Mouse (Mus musculus): ENCODE results near the gene Unc5c. TPM values are rescaled to one million over a fixed set of nuclear protein-coding genes. Genes with fewer than 3 reads are reported as not detected.

The Unc5c gene
- 5.3 and 5.9 TPM in 2 replicates for polyA plus RNA-seq (2014; fragmentation: Nextera tagmentation; extraction: Ambion mirVana)

- WGBS, result under 1% methylated on average over 48 of the region's 61 CpGs
Measured at GRCm38 (mm10) chr3:141465104-141465705, at the start of gene Unc5c. Gene Unc5c (plus strand): TSS chr3:141465216.

GRCm38 (mm10) chr3:141457475-141457874, 7.5 kb upstream of the Unc5c start:
- DNase-seq (ENCODE audit: low spot score), result no peak
- no peaks in the 10 kb centered on the region for H3K9me3 ChIP-seq (ENCODE audit: control insufficient read depth, low read length)
- H3K4me1 ChIP-seq (replicated peaks; ENCODE audit: control insufficient read depth, insufficient read depth, low read length), result no peaks in the 10 kb centered on the region
- H3K27ac ChIP-seq (ENCODE audit: low read depth, low read length), result no peak overlapping the region
- no peak overlapping the region for H3K4me3 ChIP-seq (ENCODE audit: low read depth, low read length)
- no peak for ATAC-seq (replicated peaks; ENCODE audit: low FRiP score)
- no peak overlapping the region for H3K9ac ChIP-seq (ENCODE audit: low read length)
- no peak overlapping the region for H3K4me2 ChIP-seq (ENCODE audit: low read depth, low read length, severe bottlenecking)
- H3K27me3 ChIP-seq (ENCODE audit: control insufficient read depth, insufficient read depth, low read length), result peaks cover 3% of the 10 kb centered on the region; the same call in 1 of the 2 replicates
- WGBS, result 88% methylated on average over 2 of the region's 2 CpGs
- H3K36me3 ChIP-seq (ENCODE audit: control insufficient read depth, insufficient read depth, low read length), result no peaks in the 10 kb centered on the region

More at GRCm38 (mm10) chr3:141465104-141465705, at the start of gene Unc5c:
- ATAC-seq (replicated peaks; ENCODE audit: low FRiP score) (peak; percentile 86), DNase-seq (ENCODE audit: low spot score) (peak; percentile 84)
- no peaks in the 10 kb centered on the region; the same call in 1 of the 2 replicates for H3K4me1 ChIP-seq (replicated peaks; ENCODE audit: control insufficient read depth, insufficient read depth, low read length)
- H3K9ac ChIP-seq (ENCODE audit: low read length), result peak within 1 kb of the TSS; percentile 74
- H3K4me3 ChIP-seq (ENCODE audit: low read depth, low read length), result peak within 1 kb of the TSS; percentile 70
- H3K9me3 ChIP-seq (ENCODE audit: control insufficient read depth, low read length), result no peaks in the 10 kb centered on the region
- H3K27ac ChIP-seq (ENCODE audit: low read depth, low read length), result peak within 1 kb of the TSS; percentile 64
- H3K27me3 ChIP-seq (ENCODE audit: control insufficient read depth, insufficient read depth, low read length), result peaks cover 30% of the 10 kb centered on the region
- H3K36me3 ChIP-seq (ENCODE audit: control insufficient read depth, insufficient read depth, low read length), result no peaks in the 10 kb centered on the region
- H3K4me2 ChIP-seq (ENCODE audit: low read depth, low read length, severe bottlenecking), result peak within 1 kb of the TSS; percentile 98

- Histone ChIP-seq H3K4me2 (ENCODE audit: low read depth, low read length, severe bottlenecking) (no peak overlapping the region), H3K27ac (ENCODE audit: low read depth, low read length) (no peak overlapping the region), H3K9me3 (ENCODE audit: control insufficient read depth, low read length) (no peaks in the 10 kb centered on the region), H3K36me3 (ENCODE audit: control insufficient read depth, insufficient read depth, low read length) (no peaks in the 10 kb centered on the region), H3K4me3 (ENCODE audit: low read depth, low read length) (no peak overlapping the region), H3K9ac (ENCODE audit: low read length) (no peak overlapping the region), H3K27me3 (ENCODE audit: control insufficient read depth, insufficient read depth, low read length) (peaks cover 24% of the 10 kb centered on the region), H3K4me1 (replicated peaks; ENCODE audit: control insufficient read depth, insufficient read depth, low read length) (no peaks in the 10 kb centered on the region; the same call in 1 of the 2 replicates)
- no peak for ATAC-seq (replicated peaks; ENCODE audit: low FRiP score)
- WGBS, result 58% methylated on average over 7 of the region's 7 CpGs
- DNase-seq (ENCODE audit: low spot score), result no peak
Measured at GRCm38 (mm10) chr3:141462482-141462881, 2.5 kb upstream of the Unc5c start.

GRCm38 (mm10) chr3:141464691-141465103, 319 bp upstream of the Unc5c start:
- WGBS, result under 1% methylated on average over 21 of the region's 26 CpGs
- no peaks in the 10 kb centered on the region; the same call in 1 of the 2 replicates for H3K4me1 ChIP-seq (replicated peaks; ENCODE audit: control insufficient read depth, insufficient read depth, low read length)
- H3K9ac ChIP-seq (ENCODE audit: low read length), result peak overlapping the region; percentile 74
- peak; percentile 76 for DNase-seq (ENCODE audit: low spot score)
- no peaks in the 10 kb centered on the region for H3K9me3 ChIP-seq (ENCODE audit: control insufficient read depth, low read length)
- peak overlapping the region; percentile 98 for H3K4me2 ChIP-seq (ENCODE audit: low read depth, low read length, severe bottlenecking)
- H3K27ac ChIP-seq (ENCODE audit: low read depth, low read length), result peak overlapping the region; percentile 64
- H3K4me3 ChIP-seq (ENCODE audit: low read depth, low read length), result peak overlapping the region; percentile 70
- H3K27me3 ChIP-seq (ENCODE audit: control insufficient read depth, insufficient read depth, low read length), result peaks cover 30% of the 10 kb centered on the region
- no peaks in the 10 kb centered on the region for H3K36me3 ChIP-seq (ENCODE audit: control insufficient read depth, insufficient read depth, low read length)
- peak; percentile 84 for ATAC-seq (replicated peaks; ENCODE audit: low FRiP score)

GRCm38 (mm10) chr3:141466061-141466460, 1.0 kb downstream of the Unc5c start:
- peak overlapping the region; percentile 98 for H3K4me2 ChIP-seq (ENCODE audit: low read depth, low read length, severe bottlenecking)
- H3K9ac ChIP-seq (ENCODE audit: low read length), result peak overlapping the region; percentile 74
- 1% methylated on average over 20 of the region's 20 CpGs for WGBS
- no peaks in the 10 kb centered on the region for H3K9me3 ChIP-seq (ENCODE audit: control insufficient read depth, low read length)
- no peaks in the 10 kb centered on the region for H3K36me3 ChIP-seq (ENCODE audit: control insufficient read depth, insufficient read depth, low read length)
- peak; percentile 64 for DNase-seq (ENCODE audit: low spot score)
- no peak overlapping the region for H3K27ac ChIP-seq (ENCODE audit: low read depth, low read length)
- H3K27me3 ChIP-seq (ENCODE audit: control insufficient read depth, insufficient read depth, low read length), result peaks cover 30% of the 10 kb centered on the region
- H3K4me1 ChIP-seq (replicated peaks; ENCODE audit: control insufficient read depth, insufficient read depth, low read length), result no peaks in the 10 kb centered on the region; the same call in 1 of the 2 replicates
- peak overlapping the region; percentile 70 for H3K4me3 ChIP-seq (ENCODE audit: low read depth, low read length)
- ATAC-seq (replicated peaks; ENCODE audit: low FRiP score), result no peak

- no peak overlapping the region for H3K27ac ChIP-seq (ENCODE audit: low read depth, low read length)
- DNase-seq (ENCODE audit: low spot score) (no peak), ATAC-seq (replicated peaks; ENCODE audit: low FRiP score) (no peak)
- no peak overlapping the region for H3K9ac ChIP-seq (ENCODE audit: low read length)
- H3K4me2 ChIP-seq (ENCODE audit: low read depth, low read length, severe bottlenecking), result peak overlapping the region; percentile 98; the same call in 1 of the 2 replicates
- H3K9me3 ChIP-seq (ENCODE audit: control insufficient read depth, low read length), result no peaks in the 10 kb centered on the region
- H3K4me1 ChIP-seq (replicated peaks; ENCODE audit: control insufficient read depth, insufficient read depth, low read length), result no peaks in the 10 kb centered on the region; the same call in 1 of the 2 replicates
- peaks cover 30% of the 10 kb centered on the region for H3K27me3 ChIP-seq (ENCODE audit: control insufficient read depth, insufficient read depth, low read length)
- 21% methylated on average over 3 of the region's 3 CpGs for WGBS
- H3K36me3 ChIP-seq (ENCODE audit: control insufficient read depth, insufficient read depth, low read length), result no peaks in the 10 kb centered on the region
- H3K4me3 ChIP-seq (ENCODE audit: low read depth, low read length), result peak overlapping the region; percentile 70
Measured at GRCm38 (mm10) chr3:141466727-141467335, 1.8 kb downstream of the Unc5c start.

GRCm38 (mm10) chr3:141469338-141469737, 4.3 kb downstream of the Unc5c start:
- Histone ChIP-seq H3K4me2 (ENCODE audit: low read depth, low read length, severe bottlenecking) (no peak overlapping the region), H3K9ac (ENCODE audit: low read length) (no peak overlapping the region), H3K36me3 (ENCODE audit: control insufficient read depth, insufficient read depth, low read length) (no peaks in the 10 kb centered on the region), H3K9me3 (ENCODE audit: control insufficient read depth, low read length) (no peaks in the 10 kb centered on the region), H3K27ac (ENCODE audit: low read depth, low read length) (no peak overlapping the region), H3K4me1 (replicated peaks; ENCODE audit: control insufficient read depth, insufficient read depth, low read length) (no peaks in the 10 kb centered on the region; the same call in 1 of the 2 replicates), H3K27me3 (ENCODE audit: control insufficient read depth, insufficient read depth, low read length) (peaks cover 17% of the 10 kb centered on the region; the same call in 1 of the 2 replicates), H3K4me3 (ENCODE audit: low read depth, low read length) (no peak overlapping the region)
- WGBS, result 64% methylated on average over 2 of the region's 2 CpGs
- no peak for DNase-seq (ENCODE audit: low spot score)
- no peak for ATAC-seq (replicated peaks; ENCODE audit: low FRiP score)

- WGBS, result 83% methylated on average over 5 of the region's 5 CpGs
- H3K27ac ChIP-seq (ENCODE audit: low read depth, low read length), result no peak overlapping the region
- ATAC-seq (replicated peaks; ENCODE audit: low FRiP score) (no peak), DNase-seq (ENCODE audit: low spot score) (no peak)
- H3K4me2 ChIP-seq (ENCODE audit: low read depth, low read length, severe bottlenecking), result no peak overlapping the region
- H3K27me3 ChIP-seq (ENCODE audit: control insufficient read depth, insufficient read depth, low read length), result peaks cover 1% of the 10 kb centered on the region; the same call in 1 of the 2 replicates
- H3K4me1 ChIP-seq (replicated peaks; ENCODE audit: control insufficient read depth, insufficient read depth, low read length), result peaks cover 3% of the 10 kb centered on the region; the same call in 1 of the 2 replicates
- no peaks in the 10 kb centered on the region for H3K36me3 ChIP-seq (ENCODE audit: control insufficient read depth, insufficient read depth, low read length)
- H3K9ac ChIP-seq (ENCODE audit: low read length), result no peak overlapping the region
- H3K4me3 ChIP-seq (ENCODE audit: low read depth, low read length), result no peak overlapping the region
- no peaks in the 10 kb centered on the region for H3K9me3 ChIP-seq (ENCODE audit: control insufficient read depth, low read length)
Measured at GRCm38 (mm10) chr3:141473205-141473604, 8.2 kb downstream of the Unc5c start.

All from forebrain, embryonic 11.5 days (tissue).